Mouse (Mus musculus) heart, adult 10 weeks (tissue): ENCODE measurements around the gene Ebi3. TPM values are rescaled to one million over a fixed set of nuclear protein-coding genes. Genes with fewer than 3 reads are reported as not detected.

Experiments
- polyA plus RNA-seq: library from polyadenylated mRNA; stranded (reverse); fragments of 350-450 nt; fragmentation: Illumina TruSeq; extraction: RNeasy Lipid Tissue Mini Kit (QIAGEN cat#74804); gene quantifications from one replicate; pipeline ENCODE4 v1.2.3, GENCODE M21; 2014; ENCODE audit warnings: low read depth, low replicate concordance

Ebi3 gene
- polyA plus RNA-seq, result 0.68 TPM

DNA sequence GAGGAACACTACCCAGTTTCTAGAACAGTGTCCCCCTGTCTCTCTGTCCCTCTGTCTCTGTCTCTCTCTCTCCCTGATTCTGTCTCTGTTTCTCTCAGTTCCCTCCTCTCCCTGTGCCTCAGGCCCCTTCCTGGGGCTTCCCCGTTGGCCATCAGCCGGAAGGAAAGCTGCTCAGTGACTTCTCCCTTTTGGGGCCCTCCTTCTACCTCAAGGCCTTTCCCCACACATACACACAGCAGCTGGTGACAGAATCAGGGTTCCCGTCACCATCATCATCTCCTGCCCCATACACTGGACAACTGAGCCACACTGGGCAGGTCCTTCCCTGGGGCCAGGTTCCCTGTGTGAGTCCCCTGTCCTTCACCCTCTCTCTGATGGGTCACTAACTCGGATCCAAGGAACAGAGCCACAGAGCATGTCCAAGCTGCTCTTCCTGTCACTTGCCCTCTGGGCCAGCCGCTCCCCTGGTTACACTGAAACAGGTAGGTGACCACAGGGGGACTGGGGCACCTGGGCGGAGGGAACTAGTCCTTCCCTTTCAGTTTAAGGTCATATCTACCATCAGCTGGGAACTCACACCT lies at the start of gene Ebi3:
Gene Ebi3 (plus strand): TSS at position 194 of the 581 bp plus-strand sequence.

DNA sequence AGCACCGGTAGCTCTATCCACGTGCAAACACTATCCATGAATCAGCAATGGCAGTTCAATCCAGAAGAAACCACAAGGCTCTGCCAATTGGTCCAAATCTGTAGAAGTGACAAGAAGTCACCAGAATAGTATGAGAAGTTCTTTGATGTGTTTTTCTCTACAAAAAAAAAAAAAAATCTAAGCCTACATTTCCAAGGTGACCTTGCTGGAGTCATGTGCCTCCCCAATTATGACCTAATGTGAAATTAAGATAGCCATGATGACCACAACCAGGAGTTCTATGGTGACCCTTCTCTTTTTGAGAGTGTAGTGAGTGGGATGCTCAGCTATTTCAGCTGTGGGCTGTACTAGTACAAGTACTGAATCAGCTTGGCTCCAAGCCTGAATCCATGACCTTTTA lies 3.0 kb upstream of the Ebi3 start, which contains the start of gene Zfp119b:
Gene Zfp119b (minus strand): TSS at position 101 of the 400 bp plus-strand sequence.

DNA sequence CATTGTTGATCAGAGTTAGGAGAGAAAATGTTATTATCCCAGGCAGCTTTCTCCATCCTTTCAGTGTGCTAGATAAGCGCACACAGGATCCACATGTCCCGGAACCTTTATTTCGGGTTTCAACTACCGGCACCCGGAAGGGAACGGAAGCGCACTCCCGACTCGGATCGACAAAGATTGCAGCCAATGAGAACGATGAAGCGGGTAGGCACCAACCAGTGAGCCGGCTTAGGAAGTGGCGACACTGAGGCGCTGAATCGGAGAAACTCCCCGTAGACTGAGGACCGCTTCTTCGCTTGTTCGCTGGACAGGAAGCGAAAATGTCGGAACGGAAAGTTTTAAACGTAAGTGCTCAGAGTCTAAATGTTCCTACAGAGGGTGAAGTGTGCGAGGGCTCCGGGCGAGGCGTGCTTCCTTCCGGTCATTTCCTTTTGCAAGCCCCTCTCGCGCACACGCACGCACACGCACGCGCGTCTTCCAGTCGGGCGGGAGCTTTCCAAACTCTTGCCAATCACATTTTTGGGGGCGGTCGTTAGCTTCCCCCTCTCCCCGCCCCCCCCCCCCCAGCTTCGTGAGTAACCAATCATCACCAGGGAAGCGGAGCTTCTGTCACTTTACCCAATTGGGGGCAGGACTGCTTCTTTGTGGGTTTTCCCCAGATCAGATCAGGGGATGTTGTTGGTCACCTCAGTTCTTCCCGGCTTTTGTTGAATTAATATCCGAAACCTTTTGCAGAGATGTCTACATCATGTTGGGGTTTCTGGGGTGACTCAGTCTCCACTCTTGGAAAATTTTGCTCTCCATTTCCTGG lies 6.7 kb downstream of the Ebi3 start, which contains the start of gene Yju2:
Gene Yju2 (plus strand): TSS at position 182 of the 811 bp plus-strand sequence.

DNA sequence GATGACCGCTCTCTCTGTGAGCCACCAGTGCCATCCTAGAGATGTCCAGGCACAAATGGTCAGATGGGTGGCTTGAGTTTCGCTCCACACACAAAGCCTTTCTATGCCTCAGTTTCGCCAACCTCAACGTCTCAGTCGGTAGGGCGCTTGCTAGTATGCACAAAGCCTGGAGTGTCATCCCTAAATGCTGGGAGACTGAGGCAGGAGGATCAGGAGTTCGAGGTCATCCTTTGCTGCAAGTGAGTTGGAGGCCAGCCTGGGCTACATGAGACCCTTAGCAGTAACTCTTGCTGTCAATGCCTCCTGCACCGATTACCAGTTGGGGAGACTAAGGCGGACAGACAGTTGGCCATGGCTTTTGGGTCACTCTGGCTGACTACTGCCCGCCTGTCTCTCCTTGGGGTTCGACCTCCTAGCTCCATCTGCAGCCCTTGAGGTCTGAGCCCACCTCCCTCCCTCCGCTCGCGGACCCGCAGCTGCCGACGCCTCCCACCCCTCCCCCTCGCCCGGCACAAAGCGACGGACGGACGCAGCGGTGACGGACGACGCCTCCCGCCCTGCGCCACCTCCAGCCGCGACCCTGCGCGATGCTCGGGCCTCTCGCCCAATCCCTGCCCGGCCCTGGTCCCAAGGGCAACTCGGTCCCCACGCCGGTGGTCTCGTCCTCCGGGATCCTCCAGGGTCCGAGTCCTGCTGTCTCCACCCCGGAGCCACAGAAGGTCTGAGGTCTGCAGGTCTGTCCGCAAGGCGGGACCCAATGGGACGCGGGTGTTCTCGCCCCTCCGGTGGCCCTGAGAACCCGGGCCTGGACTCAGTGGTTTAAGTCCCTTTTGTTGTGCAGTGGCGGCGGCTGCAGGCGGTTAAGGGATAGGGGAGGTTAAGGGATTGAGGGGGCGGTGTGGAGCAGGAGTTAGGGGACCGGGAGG lies 17.8 kb downstream of the Ebi3 start, which contains the start of gene Shd:
Gene Shd (plus strand): TSS at position 502 of the 926 bp plus-strand sequence.

DNA sequence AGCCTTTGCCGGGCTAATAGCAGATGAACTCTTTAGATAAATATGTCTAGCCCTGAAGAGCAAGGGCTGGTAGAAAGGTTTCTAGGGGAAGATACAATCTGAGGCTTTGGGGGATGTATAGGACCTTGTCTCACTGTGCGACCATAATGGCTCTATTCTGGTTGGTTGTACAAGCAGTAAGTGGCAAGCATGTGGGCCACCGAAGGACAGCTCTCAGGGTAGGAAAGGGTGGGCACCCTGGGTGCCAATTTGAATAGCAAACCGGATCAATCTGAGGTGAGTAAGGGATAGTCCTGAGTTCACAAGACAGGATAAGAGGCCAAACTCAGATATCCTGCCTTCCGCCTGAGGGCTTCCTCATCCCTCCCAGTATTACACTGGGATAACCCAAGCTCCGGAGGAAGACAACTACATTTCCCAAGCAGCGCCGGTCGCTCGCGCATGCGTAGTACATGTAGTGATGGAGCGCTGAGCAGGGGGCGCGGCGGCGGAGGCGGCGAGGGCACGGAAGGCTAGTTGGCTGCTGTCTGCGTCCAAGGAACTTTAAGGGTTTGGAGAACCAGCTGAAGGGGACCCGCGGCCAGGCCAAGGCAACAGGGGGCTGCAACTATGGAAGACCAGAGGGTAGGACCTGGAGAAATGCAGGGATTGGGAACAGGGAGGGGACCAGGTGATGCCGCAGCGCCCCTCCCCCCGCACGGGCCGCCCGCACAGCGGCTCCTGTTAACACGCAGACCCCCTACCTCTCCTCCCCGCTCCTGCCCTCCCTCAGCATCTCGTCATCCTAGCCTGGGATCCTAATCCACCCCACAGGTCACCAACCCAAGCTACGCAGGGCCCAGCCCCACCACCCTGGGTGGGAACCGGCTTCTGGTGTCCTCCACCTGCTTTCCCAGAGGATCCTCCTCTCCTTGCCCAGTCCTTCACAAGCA lies 33.9 kb downstream of the Ebi3 start, which contains the start of gene Fsd1:
Gene Fsd1 (plus strand): TSS at position 480 of the 932 bp plus-strand sequence.

DNA sequence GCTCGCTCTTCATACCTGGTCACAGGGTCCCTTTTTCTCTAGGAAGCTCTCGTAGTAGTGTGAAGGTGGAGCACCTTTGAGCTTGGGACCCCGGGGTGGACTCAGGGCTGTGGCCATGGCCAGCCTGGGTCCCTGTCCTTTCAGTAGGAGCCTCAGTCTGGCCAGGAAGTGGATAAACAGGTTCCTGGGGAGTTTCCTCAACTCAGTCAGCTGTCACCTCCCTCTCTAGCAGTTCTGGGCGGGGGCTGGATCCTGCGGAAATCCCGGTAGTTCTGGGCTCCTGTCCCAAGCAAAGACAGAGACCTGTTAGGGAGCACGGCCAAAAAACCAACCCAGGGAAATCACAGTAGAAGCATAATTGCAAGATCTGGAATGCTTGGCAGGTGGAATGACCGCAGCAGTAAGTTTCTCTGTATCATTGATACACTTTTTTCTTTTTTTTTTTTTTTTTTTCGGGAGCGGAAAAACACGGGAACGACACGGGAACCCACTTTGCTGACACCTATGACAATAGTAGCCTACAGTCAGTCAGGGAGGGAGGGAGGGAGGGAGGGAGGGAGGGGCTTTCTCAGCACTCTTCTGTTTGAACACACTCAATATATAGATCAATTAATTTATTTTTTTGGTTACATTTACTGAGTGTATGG lies 53.1 kb downstream of the Ebi3 start, which contains the start of the genes Stap2 and Mpnd:
Gene Stap2 (minus strand): TSS at position 170 of the 647 bp plus-strand sequence.
Gene Mpnd (plus strand): TSS at position 297 of the 647 bp plus-strand sequence.

Other genes with a start within 250 kb of the Ebi3 start
- gene Pot1b, start 240.0 kb upstream of the Ebi3 start, polyA plus RNA-seq, result 7.7 TPM
- 0.37 TPM for gene Adgre4, start 202.7 kb upstream of the Ebi3 start, polyA plus RNA-seq
- gene Zfp119a, start 73.7 kb upstream of the Ebi3 start, polyA plus RNA-seq, result 4.1 TPM
- gene Zfp959, start 60.5 kb upstream of the Ebi3 start, polyA plus RNA-seq, result 5.3 TPM
- gene Zfp119b, start 3.1 kb upstream of the Ebi3 start, polyA plus RNA-seq, result 3.5 TPM
- gene Yju2, start 6.5 kb downstream of the Ebi3 start, polyA plus RNA-seq, result 7.9 TPM
- 1.4 TPM for gene Shd, start 17.8 kb downstream of the Ebi3 start, polyA plus RNA-seq
- not detected for gene Fsd1, start 33.9 kb downstream of the Ebi3 start, polyA plus RNA-seq
- 21.5 TPM for gene Stap2, start 52.9 kb downstream of the Ebi3 start, polyA plus RNA-seq
- 61.8 TPM for gene Mpnd, start 53.1 kb downstream of the Ebi3 start, polyA plus RNA-seq
- gene Sh3gl1, start 84.0 kb downstream of the Ebi3 start, polyA plus RNA-seq, result 17.7 TPM
- 0.94 TPM for gene Chaf1a, start 87.8 kb downstream of the Ebi3 start, polyA plus RNA-seq
- gene Ubxn6, start 122.4 kb downstream of the Ebi3 start, polyA plus RNA-seq, result 62.5 TPM
- 54.3 TPM for gene Hdgfl2, start 127.0 kb downstream of the Ebi3 start, polyA plus RNA-seq
- 155 TPM for gene Plin4, start 157.2 kb downstream of the Ebi3 start, polyA plus RNA-seq
- gene Plin5, start 165.0 kb downstream of the Ebi3 start, polyA plus RNA-seq, result 129 TPM
- gene Lrg1, start 169.4 kb downstream of the Ebi3 start, polyA plus RNA-seq, result 41.9 TPM
- 5.3 TPM for gene Sema6b, start 187.7 kb downstream of the Ebi3 start, polyA plus RNA-seq
- gene Tnfaip8l1, start 209.8 kb downstream of the Ebi3 start, polyA plus RNA-seq, result 1.0 TPM
- 29.3 TPM for gene Mydgf, start 231.3 kb downstream of the Ebi3 start, polyA plus RNA-seq